Mouse (Mus musculus): ENCODE data around the gene Psmc3.

- TF ChIP-seq POLR2A (IDR thresholded peaks at IDR 0.05; ENCODE audit: extremely low read depth, insufficient read depth, low read length) (no peak), CTCF (IDR thresholded peaks at IDR 0.05; ENCODE audit: extremely low read depth, insufficient read depth, low read length) (no peak)
Measured at GRCm38 (mm10) chr2:91072092-91072491, 18.3 kb downstream of the Psmc3 start.
